Mouse (Mus musculus) limb, embryonic 12.5 days (tissue): ENCODE results near the gene Adamts16. TPM values are rescaled to one million over a fixed set of nuclear protein-coding genes. Genes with fewer than 3 reads are reported as not detected.
"Not testable (repeated sequence)": the region's sequence is repeated elsewhere in the genome, so short reads cannot be mapped to it uniquely, and the experiment has no call there.

ENCODE experiments used
- ATAC-seq: fragments of 200-750 bp; cut with Nextera tagmentation; 2 replicates; pipeline ENCODE4 v1.8.0; 2017; ENCODE audit warnings: low read depth, moderate TSS enrichment; ENCODE audit not compliant: insufficient number of reproducible peaks, insufficient read depth, low FRiP score, low TSS enrichment
- H3K27ac ChIP-seq: fragments of 300-500 bp; sonication (generic); 2 replicates; pipeline ENCODE4 v1.5.1; 2016; ENCODE audit warnings: mild to moderate bottlenecking, moderate library complexity
- H3K27me3 ChIP-seq: fragments of 300-500 bp; sonication (generic); 2 replicates; pipeline ENCODE4 v1.6.1; 2016; ENCODE audit warnings: mild to moderate bottlenecking, moderate library complexity
- H3K36me3 ChIP-seq: fragments of 300-500 bp; sonication (generic); 2 replicates; pipeline ENCODE4 v1.6.1; 2016; ENCODE audit warnings: mild to moderate bottlenecking, moderate library complexity
- H3K4me1 ChIP-seq: fragments of 300-500 bp; sonication (generic); replicated peaks from 2 replicates; pipeline ENCODE4 v1.6.1; 2016
- H3K4me2 ChIP-seq: fragments of 300-500 bp; sonication (generic); 2 replicates; pipeline ENCODE4 v1.6.1; 2016; ENCODE audit warnings: mild to moderate bottlenecking, moderate library complexity
- H3K4me3 ChIP-seq: fragments of 300-500 bp; sonication (generic); replicated peaks from 2 replicates; pipeline ENCODE4 v1.5.1; 2016; ENCODE audit warnings: mild to moderate bottlenecking
- H3K9ac ChIP-seq: fragments of 300-500 bp; sonication (generic); replicated peaks from 2 replicates; pipeline ENCODE4 v1.6.1; 2016; ENCODE audit warnings: mild to moderate bottlenecking, moderate library complexity
- H3K9me3 ChIP-seq: fragments of 300-500 bp; sonication (generic); 2 replicates; pipeline ENCODE4 v1.6.1; 2016; ENCODE audit warnings: mild to moderate bottlenecking, moderate library complexity
- WGBS: fragments of 180-500 bp; shearing (Covaris S2); methylation state at CpG from one replicate; pipeline ENCODE4 v1.1.7; 2016; 5-methylcytosine and 5-hydroxymethylcytosine counted together
- polyA plus RNA-seq: library from polyadenylated mRNA; unstranded; fragments of >200 nt; fragmentation: Nextera tagmentation; extraction: Ambion mirVana; gene quantifications from 2 replicates; pipeline ENCODE4 v1.2.1, GENCODE M21; 2016

The Adamts16 gene
- polyA plus RNA-seq: 0.47 and 0.51 TPM in 2 replicates

- Histone ChIP-seq H3K9me3 (no peaks in the 10 kb centered on the region), H3K9ac (no peak within 1 kb of the TSS), H3K27me3 (peaks cover 46% of the 10 kb centered on the region), H3K36me3 (no peaks in the 10 kb centered on the region), H3K4me2 (peak within 1 kb of the TSS; percentile 50), H3K4me1 (peaks cover 5% of the 10 kb centered on the region; the same call in 1 of the 2 replicates), H3K27ac (no peak within 1 kb of the TSS), H3K4me3 (peak within 1 kb of the TSS; percentile 25)
- WGBS: 2% methylated on average over 18 of the region's 18 CpGs
- ATAC-seq: no peak
These were observed at the start of gene Adamts16 for GRCm38 (mm10) chr13:70841421-70841904. Gene Adamts16, minus strand, starts transcription at chr13:70841811.

- no peak overlapping the region for H3K27ac ChIP-seq
- H3K36me3 ChIP-seq: no peaks in the 10 kb centered on the region
- no peaks in the 10 kb centered on the region for H3K4me1 ChIP-seq
- H3K9me3 ChIP-seq: no peaks in the 10 kb centered on the region
- no peak overlapping the region for H3K4me3 ChIP-seq
- H3K27me3 ChIP-seq: no peaks in the 10 kb centered on the region
- ATAC-seq: no peak
- no peak overlapping the region for H3K9ac ChIP-seq
- 88% methylated on average over 1 of the region's 1 CpGs for WGBS
- no peak overlapping the region for H3K4me2 ChIP-seq
These were observed 45.5 kb upstream of the Adamts16 start for GRCm38 (mm10) chr13:70887136-70887535.

GRCm38 (mm10) chr13:70885006-70885405 lies 43.4 kb upstream of the Adamts16 start:
- Histone ChIP-seq H3K4me3 (no peak overlapping the region), H3K9ac (no peak overlapping the region), H3K27me3 (no peaks in the 10 kb centered on the region), H3K4me1 (no peaks in the 10 kb centered on the region), H3K27ac (no peak overlapping the region), H3K9me3 (no peaks in the 10 kb centered on the region), H3K4me2 (no peak overlapping the region), H3K36me3 (no peaks in the 10 kb centered on the region)
- no peak for ATAC-seq
- WGBS: 93% methylated on average over 2 of the region's 2 CpGs

GRCm38 (mm10) chr13:70883891-70884890 lies 42.6 kb upstream of the Adamts16 start:
- 81% methylated on average over 12 of the region's 12 CpGs for WGBS
- no peak overlapping the region for H3K9ac ChIP-seq
- no peak overlapping the region for H3K4me3 ChIP-seq
- H3K27me3 ChIP-seq: no peaks in the 10 kb centered on the region
- H3K4me1 ChIP-seq: no peaks in the 10 kb centered on the region
- H3K27ac ChIP-seq: no peak overlapping the region
- H3K4me2 ChIP-seq: no peak overlapping the region
- no peak for ATAC-seq
- H3K36me3 ChIP-seq: no peaks in the 10 kb centered on the region
- no peaks in the 10 kb centered on the region for H3K9me3 ChIP-seq

GRCm38 (mm10) chr13:70879971-70880370 lies 38.4 kb upstream of the Adamts16 start:
- H3K36me3 ChIP-seq, H3K4me2 ChIP-seq: not testable (repeated sequence)
- WGBS: 53% methylated on average over 2 of the region's 2 CpGs

GRCm38 (mm10) chr13:70877550-70877913 lies 35.9 kb upstream of the Adamts16 start:
- no peaks in the 10 kb centered on the region for H3K4me1 ChIP-seq
- no peak overlapping the region for H3K9ac ChIP-seq
- H3K4me2 ChIP-seq: no peak overlapping the region
- H3K9me3 ChIP-seq: no peaks in the 10 kb centered on the region
- H3K36me3 ChIP-seq: no peaks in the 10 kb centered on the region
- H3K27me3 ChIP-seq: no peaks in the 10 kb centered on the region
- WGBS: 97% methylated on average over 1 of the region's 1 CpGs
- H3K4me3 ChIP-seq: no peak overlapping the region
- H3K27ac ChIP-seq: no peak overlapping the region
- no peak for ATAC-seq

More at GRCm38 (mm10) chr13:70879971-70880370, 38.4 kb upstream of the Adamts16 start:
- H3K9ac ChIP-seq, H3K4me1 ChIP-seq, H3K27ac ChIP-seq, H3K4me3 ChIP-seq, H3K9me3 ChIP-seq, H3K27me3 ChIP-seq, ATAC-seq: not testable (repeated sequence)

GRCm38 (mm10) chr13:70876648-70877549 lies 35.3 kb upstream of the Adamts16 start:
- Histone ChIP-seq H3K4me1 (no peaks in the 10 kb centered on the region), H3K36me3 (no peaks in the 10 kb centered on the region), H3K9ac (no peak overlapping the region), H3K4me2 (no peak overlapping the region), H3K4me3 (no peak overlapping the region), H3K9me3 (no peaks in the 10 kb centered on the region), H3K27me3 (no peaks in the 10 kb centered on the region), H3K27ac (no peak overlapping the region)
- WGBS: 79% methylated on average over 10 of the region's 10 CpGs
- ATAC-seq: no peak

- no peak overlapping the region for H3K9ac ChIP-seq
- no peak overlapping the region for H3K27ac ChIP-seq
- H3K9me3 ChIP-seq: no peaks in the 10 kb centered on the region
- WGBS: 81% methylated on average over 4 of the region's 4 CpGs
- no peak overlapping the region for H3K4me2 ChIP-seq
- no peak overlapping the region for H3K4me3 ChIP-seq
- H3K4me1 ChIP-seq: 0 out of 2 replicates have a peak, but pooled peaks cover 3% of the 10 kb centered on the region
- ATAC-seq: no peak
- H3K36me3 ChIP-seq: no peaks in the 10 kb centered on the region
- H3K27me3 ChIP-seq: no peaks in the 10 kb centered on the region
These were observed 33.9 kb upstream of the Adamts16 start for GRCm38 (mm10) chr13:70875411-70875949.

- Histone ChIP-seq H3K27me3 (no peaks in the 10 kb centered on the region), H3K4me1 (0 out of 2 replicates have a peak, but pooled peaks cover 3% of the 10 kb centered on the region), H3K4me2 (no peak overlapping the region), H3K9me3 (no peaks in the 10 kb centered on the region), H3K4me3 (no peak overlapping the region), H3K27ac (no peak overlapping the region), H3K9ac (no peak overlapping the region), H3K36me3 (no peaks in the 10 kb centered on the region)
- ATAC-seq: no peak
These were observed 33.1 kb upstream of the Adamts16 start for GRCm38 (mm10) chr13:70874741-70875140.

GRCm38 (mm10) chr13:70873851-70874250 lies 32.2 kb upstream of the Adamts16 start:
- H3K9ac ChIP-seq, H3K27me3 ChIP-seq, H3K9me3 ChIP-seq, H3K4me3 ChIP-seq, H3K4me1 ChIP-seq, H3K4me2 ChIP-seq, H3K27ac ChIP-seq, H3K36me3 ChIP-seq, ATAC-seq: not testable (repeated sequence)
- WGBS: 68% methylated on average over 13 of the region's 13 CpGs

- no peak overlapping the region for H3K9ac ChIP-seq
- H3K27me3 ChIP-seq: no peaks in the 10 kb centered on the region
- no peak overlapping the region for H3K4me2 ChIP-seq
- WGBS: 71% methylated on average over 3 of the region's 3 CpGs
- no peaks in the 10 kb centered on the region for H3K36me3 ChIP-seq
- H3K27ac ChIP-seq: no peak overlapping the region
- ATAC-seq: no peak
- H3K4me1 ChIP-seq: 0 out of 2 replicates have a peak, but pooled peaks cover 3% of the 10 kb centered on the region
- H3K9me3 ChIP-seq: no peaks in the 10 kb centered on the region
- H3K4me3 ChIP-seq: no peak overlapping the region
These were observed 29.4 kb upstream of the Adamts16 start for GRCm38 (mm10) chr13:70871049-70871448.
